Mouse (Mus musculus) embryonic fibroblast, embryonic 13.5 days (primary cell): ENCODE measurements at regions not wholly inside any gene's neighbourhood (a gene's known extent, or its start where the extent isn't known, plus 50 kb on each side); places are given as distances from the start of the nearest gene placed in this dataset.

Experiments used
- H3K27ac ChIP-seq: 2 replicates; pipeline ENCODE4 v1.5.1; 2012; ENCODE audit warnings: low read length, control low read depth, inconsistent platforms; ENCODE audit not compliant: insufficient read depth
- H3K4me1 ChIP-seq: 2 replicates; pipeline ENCODE4 v1.6.1; 2011; ENCODE audit warnings: low read length; ENCODE audit not compliant: control insufficient read depth, insufficient read depth
- H3K4me3 ChIP-seq: 2 replicates; pipeline ENCODE4 v1.5.1; 2011; ENCODE audit warnings: mild to moderate bottlenecking, control low read depth, low read length; ENCODE audit not compliant: insufficient read depth
- CTCF ChIP-seq: IDR thresholded peaks from 2 replicates; pipeline ENCODE4 v1.5.1; 2011; ENCODE audit warnings: mild to moderate bottlenecking, control low read depth, low read length, moderate library complexity, borderline replicate concordance; ENCODE audit not compliant: insufficient read depth
- POLR2A ChIP-seq: IDR thresholded peaks from 2 replicates; pipeline ENCODE4 v1.6.1; 2011; ENCODE audit warnings: low read depth, mild to moderate bottlenecking, control low read depth, low read length, moderate library complexity

DNA sequence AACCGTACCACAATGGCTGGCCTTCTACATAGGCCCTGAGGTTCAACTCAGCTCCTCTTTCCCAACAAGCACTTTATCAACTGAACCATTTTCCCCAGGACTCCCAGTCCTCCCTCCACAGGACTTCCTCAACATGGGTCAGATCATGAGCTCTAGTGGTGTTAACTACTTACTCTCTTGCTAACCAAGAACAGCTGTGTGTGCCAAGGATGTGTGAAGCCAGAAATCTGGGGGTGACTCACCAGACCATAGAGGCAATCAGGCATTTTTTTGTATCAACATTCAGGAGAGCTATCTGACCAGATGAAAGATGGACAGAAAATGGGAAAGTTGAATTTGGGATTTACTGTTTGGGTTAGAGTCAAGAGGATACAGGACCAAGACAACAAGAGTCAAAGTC, 359.0 kb downstream of the En1 start:
- no peak for TF ChIP-seq POLR2A
- TF ChIP-seq CTCF: no peak
- Histone ChIP-seq H3K27ac (no peak overlapping the region), H3K4me1 (no peaks in the 10 kb centered on the region), H3K4me3 (no peak overlapping the region)

DNA sequence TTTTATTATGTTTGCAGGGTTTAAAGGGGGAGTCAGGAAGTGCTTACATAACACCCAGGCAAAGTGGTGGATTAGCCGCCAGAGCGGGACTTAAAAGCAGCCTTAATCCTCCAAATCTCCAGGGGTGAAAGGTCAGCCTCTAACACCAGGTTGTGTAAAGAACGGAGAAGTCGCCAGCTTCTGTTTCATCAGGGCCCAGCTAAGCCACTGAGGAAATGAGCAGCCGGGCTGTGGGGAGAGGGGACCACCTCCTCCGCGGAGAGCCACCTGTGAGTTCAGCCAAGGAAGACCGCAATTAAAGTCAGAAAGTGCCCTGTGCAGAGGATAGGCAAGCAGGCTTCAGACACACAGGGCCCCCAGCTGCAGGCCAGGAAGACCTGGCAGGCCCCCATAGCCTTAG, 359.8 kb downstream of the En1 start:
- TF ChIP-seq CTCF (no peak), POLR2A (no peak)
- Histone ChIP-seq H3K27ac (no peak overlapping the region), H3K4me1 (no peaks in the 10 kb centered on the region), H3K4me3 (no peak overlapping the region)

DNA sequence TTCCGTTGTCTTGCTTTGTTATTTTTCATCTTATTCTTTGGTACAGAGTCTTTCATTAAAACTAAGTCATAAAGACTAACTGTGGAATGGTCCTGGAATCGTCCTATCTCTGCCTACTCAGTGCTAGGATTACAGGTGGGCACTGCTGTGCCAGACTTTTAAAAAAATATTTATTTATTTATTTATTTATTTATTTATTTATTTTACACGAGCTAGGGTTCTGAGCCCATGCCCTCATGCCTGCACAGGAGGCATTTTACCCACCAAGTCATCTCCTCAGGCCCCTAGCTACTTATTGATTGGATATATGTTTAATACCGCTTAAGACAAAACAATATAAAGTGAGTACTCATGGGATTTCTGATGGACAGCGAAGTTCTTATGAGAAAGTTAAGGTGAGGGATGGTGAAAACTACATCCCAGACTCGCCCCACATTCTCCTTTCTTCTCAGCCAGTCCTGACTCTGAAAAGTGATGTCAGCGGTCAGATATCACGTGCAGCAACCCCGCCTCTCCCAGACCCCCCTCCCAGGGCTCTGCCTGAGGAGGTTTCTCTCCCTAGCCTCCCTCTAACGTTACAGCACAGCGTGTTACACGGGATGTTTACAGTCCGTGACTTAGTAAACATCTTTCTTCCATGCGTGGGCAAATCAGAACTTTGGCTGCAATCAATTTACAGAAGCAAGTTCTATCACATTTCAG, 361.4 kb downstream of the En1 start:
- Histone ChIP-seq H3K4me1 (no peaks in the 10 kb centered on the region), H3K4me3 (peak overlapping the region; percentile 16; the same call in 1 of the 2 replicates), H3K27ac (no peak overlapping the region)
- TF ChIP-seq POLR2A: no peak
- no peak for TF ChIP-seq CTCF

DNA sequence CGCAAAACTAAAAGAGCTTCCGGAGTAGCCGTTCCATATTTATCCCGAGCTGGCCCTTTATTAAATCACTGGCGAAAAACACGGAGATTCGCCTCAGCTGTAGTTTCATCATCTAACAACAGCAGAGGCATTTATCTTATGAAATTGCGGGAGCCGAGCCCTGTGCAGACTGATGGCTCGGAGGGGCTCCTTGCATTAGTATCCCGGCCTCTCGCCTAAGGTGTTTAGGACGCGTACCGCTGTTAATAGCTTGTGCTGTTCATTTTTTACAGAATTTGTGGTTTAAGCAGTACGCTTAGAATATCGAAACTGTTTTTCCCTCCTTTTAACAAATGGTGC, 361.9 kb downstream of the En1 start:
- H3K4me3 ChIP-seq: peak overlapping the region; percentile 16
- no peak for TF ChIP-seq POLR2A
- no peak for TF ChIP-seq CTCF
- H3K27ac ChIP-seq: peak overlapping the region; percentile 22; the same call in 1 of the 2 replicates
- H3K4me1 ChIP-seq: no peaks in the 10 kb centered on the region

DNA sequence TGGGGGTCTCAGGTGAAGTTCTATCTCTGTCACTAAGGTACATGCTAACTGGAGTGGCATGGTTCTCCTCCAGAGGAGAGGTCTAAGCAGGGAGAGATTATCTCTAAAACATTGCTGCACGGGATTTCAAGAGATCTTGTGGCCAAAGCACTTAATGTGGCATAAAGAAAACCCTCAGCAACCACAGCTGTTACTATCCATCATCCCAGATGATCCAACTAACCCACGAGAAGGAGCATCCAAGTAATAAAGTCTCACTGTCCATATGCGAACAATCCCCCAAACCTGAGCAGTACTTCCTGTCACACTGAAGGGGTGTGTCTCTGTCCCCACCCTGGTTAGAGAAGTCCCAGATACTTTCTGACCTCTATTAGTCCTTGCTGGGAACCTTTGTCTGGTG, 363.9 kb downstream of the En1 start:
- no peak for TF ChIP-seq CTCF
- TF ChIP-seq POLR2A: no peak
- Histone ChIP-seq H3K27ac (no peak overlapping the region), H3K4me3 (no peak overlapping the region), H3K4me1 (no peaks in the 10 kb centered on the region)

DNA sequence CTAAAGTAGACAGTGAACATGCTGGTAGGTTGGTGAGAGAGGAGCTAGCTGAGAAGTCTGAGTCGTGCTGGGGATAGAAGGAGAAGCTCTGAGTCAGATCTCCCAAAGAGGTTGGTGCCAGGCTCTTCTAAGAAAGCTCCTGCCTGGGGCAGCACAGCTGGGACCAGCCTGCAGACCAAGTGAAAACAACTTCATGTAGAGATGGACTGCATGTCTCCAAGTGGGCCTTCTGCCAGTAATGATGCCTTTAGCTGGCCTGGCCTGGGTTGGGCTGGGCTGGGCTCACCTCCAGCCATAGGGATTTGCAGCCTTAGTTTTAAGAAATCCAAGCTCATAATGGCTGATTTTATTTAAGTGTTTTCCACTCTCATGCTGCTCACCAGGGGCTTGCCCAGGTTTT, 357.7 kb downstream of the Insig2 start:
- no peak for TF ChIP-seq POLR2A
- no peak for TF ChIP-seq CTCF
- Histone ChIP-seq H3K4me1 (no peaks in the 10 kb centered on the region), H3K27ac (peak overlapping the region; percentile 31; the same call in 1 of the 2 replicates), H3K4me3 (no peak overlapping the region)

DNA sequence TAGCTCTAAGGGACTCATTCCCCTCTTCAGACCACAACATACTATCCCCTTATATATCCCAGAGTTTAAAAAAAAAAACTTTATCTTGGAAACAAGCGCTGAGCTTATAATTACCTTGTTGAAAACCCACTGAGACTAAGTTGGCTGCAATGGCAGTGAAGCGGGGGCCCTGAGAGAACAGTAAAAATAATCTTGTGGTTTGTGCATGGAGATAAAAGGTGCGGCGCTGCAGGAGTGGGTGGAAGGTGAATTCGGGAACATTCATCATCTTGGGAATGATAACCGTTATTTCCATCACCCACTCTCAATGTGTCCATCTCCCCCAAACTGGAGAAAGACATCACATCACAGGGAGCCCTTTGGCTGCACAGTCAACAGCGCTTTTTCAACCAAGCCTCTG, 327.9 kb downstream of the Insig2 start:
- H3K4me3 ChIP-seq: no peak overlapping the region
- TF ChIP-seq POLR2A (no peak), CTCF (no peak)
- H3K4me1 ChIP-seq: no peaks in the 10 kb centered on the region

DNA sequence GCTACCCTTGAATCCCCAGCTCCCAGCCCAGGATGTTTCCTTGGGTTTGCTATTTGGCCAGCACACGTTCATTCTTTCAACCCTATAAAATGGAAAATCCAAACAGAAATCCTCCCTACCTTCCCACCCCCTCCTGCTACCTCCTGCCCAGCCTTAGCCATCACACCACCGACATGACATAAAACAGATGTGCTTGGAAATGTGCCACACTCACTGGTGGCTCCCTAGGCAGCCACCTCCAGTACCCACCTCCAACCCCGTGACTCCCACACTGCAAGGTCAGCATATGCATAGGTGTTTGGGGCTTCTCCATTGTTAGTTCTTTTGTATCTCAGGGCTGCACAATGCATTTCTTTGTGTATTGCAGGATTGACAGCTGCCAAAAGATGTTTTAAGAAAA, 327.2 kb downstream of the Insig2 start:
- Histone ChIP-seq H3K4me1 (no peaks in the 10 kb centered on the region), H3K27ac (no peak overlapping the region), H3K4me3 (no peak overlapping the region)
- TF ChIP-seq POLR2A: no peak
- no peak for TF ChIP-seq CTCF

More for the DNA sequence above, 327.9 kb downstream of the Insig2 start:
- no peak overlapping the region for H3K27ac ChIP-seq

DNA sequence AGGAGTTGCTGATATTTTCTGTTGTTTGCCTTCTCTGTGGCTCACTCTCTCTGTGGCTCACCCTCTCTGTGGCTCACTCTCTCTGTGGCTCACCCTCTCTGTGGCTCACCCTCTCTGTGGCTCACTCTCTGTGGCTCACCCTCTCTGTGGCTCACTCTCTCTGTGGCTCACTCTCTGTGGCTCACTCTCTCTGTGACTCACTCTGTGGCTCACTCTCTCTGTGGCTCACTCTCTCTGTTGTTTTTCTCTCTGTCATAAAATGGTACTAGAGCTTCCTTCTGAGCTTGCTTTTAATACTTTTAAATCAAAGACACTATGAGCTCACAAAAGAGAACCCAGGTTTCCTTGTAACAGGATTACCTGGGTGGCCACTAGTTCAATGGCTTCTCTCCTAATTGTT, 320.3 kb downstream of the Insig2 start:
- H3K4me3 ChIP-seq: no peak overlapping the region
- H3K4me1 ChIP-seq: peaks cover 4% of the 10 kb centered on the region
- TF ChIP-seq CTCF: no peak
- no peak for TF ChIP-seq POLR2A
- H3K27ac ChIP-seq: peak overlapping the region; percentile 70; the same call in 1 of the 2 replicates

DNA sequence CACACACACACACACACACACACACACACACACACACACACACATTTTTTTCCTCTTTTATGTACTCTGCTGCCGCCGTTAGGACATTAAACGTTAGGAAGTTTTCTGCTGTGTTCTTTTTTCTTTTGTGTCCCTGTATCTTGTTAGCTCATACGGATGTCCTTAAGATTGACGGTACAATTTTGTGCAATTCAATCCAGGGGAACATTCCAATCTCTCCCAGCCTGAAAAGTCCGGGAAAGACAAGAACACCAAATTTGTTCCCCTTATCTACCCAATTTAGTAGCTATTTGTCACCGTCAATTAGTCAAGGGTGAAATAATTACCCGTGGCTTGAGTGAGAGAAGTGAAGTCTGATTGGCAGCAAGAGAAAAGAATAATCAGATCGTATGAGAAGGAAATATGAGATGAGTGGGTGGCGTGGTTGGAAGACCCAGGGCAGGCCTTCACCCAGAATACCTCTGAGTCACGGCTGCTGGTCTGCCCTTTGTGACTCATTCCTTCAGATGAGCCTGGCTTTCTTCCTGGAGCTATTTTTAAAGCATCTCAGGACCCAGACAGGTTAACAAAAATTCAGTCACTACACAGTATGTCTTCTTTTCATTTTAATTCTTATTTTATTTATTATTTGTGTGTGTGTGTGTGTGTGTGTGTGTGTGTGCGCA, 318.4 kb downstream of the Insig2 start:
- TF ChIP-seq POLR2A: no peak
- no peak for TF ChIP-seq CTCF
- no peak overlapping the region for H3K4me3 ChIP-seq
- H3K4me1 ChIP-seq: peaks cover 4% of the 10 kb centered on the region
- H3K27ac ChIP-seq: peak overlapping the region; percentile 89
